Mouse (Mus musculus) liver, postnatal 0 days (tissue): ENCODE measurements around the gene Stk39. TPM values are rescaled to one million over a fixed set of nuclear protein-coding genes. Genes with fewer than 3 reads are reported as not detected.
A peak's percentile ranks its signal among the peaks of the same experiment; 100 is the strongest.

Experiments used
- ATAC-seq: fragments of 200-750 bp; cut with Nextera tagmentation; 2 replicates; pipeline ENCODE4 v1.8.0; 2017; ENCODE audit warnings: mild to moderate bottlenecking, moderate library complexity
- DNase-seq: peaks from one replicate; pipeline ENCODE4 v3.0.0-alpha.2; 2016
- H3K27ac ChIP-seq: fragments of 300-500 bp; sonication (generic); 2 replicates; pipeline ENCODE4 v1.5.1; 2014; ENCODE audit warnings: antibody characterized with exemption, moderate library complexity, mild to moderate bottlenecking, low read depth
- H3K27me3 ChIP-seq: fragments of 300-500 bp; sonication (generic); 2 replicates; pipeline ENCODE4 v1.6.1; 2014; ENCODE audit warnings: low read length, control low read depth, mixed read lengths; ENCODE audit not compliant: insufficient read depth
- H3K36me3 ChIP-seq: fragments of 300-500 bp; sonication (generic); replicated peaks from 2 replicates; pipeline ENCODE4 v1.6.1; 2014; ENCODE audit warnings: mild to moderate bottlenecking, control low read depth, low read length, moderate library complexity, mixed read lengths; ENCODE audit not compliant: insufficient read depth
- H3K4me1 ChIP-seq: fragments of 300-500 bp; sonication (generic); 2 replicates; pipeline ENCODE4 v1.6.1; 2014; ENCODE audit warnings: antibody characterized with exemption, mild to moderate bottlenecking, control low read depth; ENCODE audit not compliant: insufficient read depth
- H3K4me2 ChIP-seq: fragments of 300-500 bp; sonication (generic); 2 replicates; pipeline ENCODE4 v1.6.1; 2014; ENCODE audit warnings: low read depth, mild to moderate bottlenecking, low read length, moderate library complexity, mixed read lengths
- H3K4me3 ChIP-seq: fragments of 300-500 bp; sonication (generic); 2 replicates; pipeline ENCODE4 v1.5.1; 2014; ENCODE audit warnings: low read depth, low read length
- H3K9ac ChIP-seq: fragments of 300-500 bp; sonication (generic); replicated peaks from 2 replicates; pipeline ENCODE4 v1.6.1; 2014; ENCODE audit warnings: mild to moderate bottlenecking, moderate library complexity
- H3K9me3 ChIP-seq: fragments of 300-500 bp; sonication (generic); 2 replicates; pipeline ENCODE4 v1.6.1; 2016; ENCODE audit warnings: mild to moderate bottlenecking, control low read depth, low read length, mixed read lengths
- CTCF ChIP-seq: sonication (generic); IDR thresholded peaks from 2 replicates; pipeline ENCODE4 v1.5.1; 2016; ENCODE audit warnings: antibody characterized with exemption, low read depth
- EP300 ChIP-seq: IDR thresholded peaks from 2 replicates; pipeline ENCODE4 v1.6.1; 2016; ENCODE audit warnings: antibody characterized with exemption, low read depth, mild to moderate bottlenecking
- WGBS: fragments of 180-500 bp; shearing (Covaris S2); extraction: QIAGEN DNeasy Blood & Tissue Kit; methylation state at CpG from one replicate; pipeline ENCODE4 v1.1.7; 2014; ENCODE audit not compliant: insufficient replicate concordance; 5-methylcytosine and 5-hydroxymethylcytosine counted together
- polyA plus RNA-seq: library from polyadenylated mRNA; unstranded; fragments of >200 nt; fragmentation: Nextera tagmentation; extraction: Ambion mirVana; gene quantifications from 2 replicates; pipeline ENCODE4 v1.2.1, GENCODE M21; 2015

Stk39 gene
- polyA plus RNA-seq, 1 experiment from 2014 or later: 1.7 TPM

GRCm38 (mm10) chr2:68349593-68350383 is 122.3 kb downstream of the Stk39 start:
- Histone ChIP-seq H3K4me1 (no peaks in the 10 kb centered on the region), H3K4me2 (no peak overlapping the region), H3K36me3 (no peaks in the 10 kb centered on the region), H3K27me3 (no peaks in the 10 kb centered on the region; the same call in 1 of the 2 replicates), H3K9ac (no peak overlapping the region), H3K9me3 (no peaks in the 10 kb centered on the region), H3K27ac (no peak overlapping the region), H3K4me3 (no peak overlapping the region)
- whole genome bisulfite sequencing: 50% methylated on average over 24 of the region's 24 CpGs
- 0 out of 2 replicates have a peak, but pooled peaks have one; percentile 38 for ATAC-seq
- TF ChIP-seq CTCF (peak; percentile 83), EP300 (no peak)
- peak; percentile 77 for DNase-seq

DNA sequence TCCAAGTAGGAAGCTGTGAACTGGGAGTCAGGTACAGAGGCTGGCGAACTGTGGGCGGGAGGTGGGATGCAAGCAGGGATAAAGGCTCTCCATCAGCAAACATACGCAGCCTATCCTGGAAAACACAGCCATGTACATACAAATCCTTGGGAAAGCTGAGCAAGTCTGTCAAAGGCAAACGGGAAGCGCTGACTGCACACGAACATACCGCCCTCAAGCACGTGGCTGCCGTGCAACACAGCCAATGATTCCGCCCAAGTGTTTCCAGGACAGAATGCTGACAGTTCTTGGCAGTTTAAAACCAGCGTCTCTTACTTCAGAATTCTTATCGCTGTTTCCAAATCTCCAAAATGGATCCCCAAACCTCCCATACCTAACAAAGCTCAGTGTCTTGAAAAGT is 123.1 kb downstream of the Stk39 start:
- Histone ChIP-seq H3K4me1 (no peaks in the 10 kb centered on the region), H3K4me3 (no peak overlapping the region), H3K4me2 (no peak overlapping the region), H3K9me3 (no peaks in the 10 kb centered on the region), H3K36me3 (no peaks in the 10 kb centered on the region), H3K27me3 (no peaks in the 10 kb centered on the region; the same call in 1 of the 2 replicates), H3K9ac (no peak overlapping the region), H3K27ac (no peak overlapping the region)
- DNase-seq (no peak), ATAC-seq (no peak)
- TF ChIP-seq EP300 (no peak), CTCF (no peak)
- WGBS: 80% methylated on average over 12 of the region's 12 CpGs

DNA sequence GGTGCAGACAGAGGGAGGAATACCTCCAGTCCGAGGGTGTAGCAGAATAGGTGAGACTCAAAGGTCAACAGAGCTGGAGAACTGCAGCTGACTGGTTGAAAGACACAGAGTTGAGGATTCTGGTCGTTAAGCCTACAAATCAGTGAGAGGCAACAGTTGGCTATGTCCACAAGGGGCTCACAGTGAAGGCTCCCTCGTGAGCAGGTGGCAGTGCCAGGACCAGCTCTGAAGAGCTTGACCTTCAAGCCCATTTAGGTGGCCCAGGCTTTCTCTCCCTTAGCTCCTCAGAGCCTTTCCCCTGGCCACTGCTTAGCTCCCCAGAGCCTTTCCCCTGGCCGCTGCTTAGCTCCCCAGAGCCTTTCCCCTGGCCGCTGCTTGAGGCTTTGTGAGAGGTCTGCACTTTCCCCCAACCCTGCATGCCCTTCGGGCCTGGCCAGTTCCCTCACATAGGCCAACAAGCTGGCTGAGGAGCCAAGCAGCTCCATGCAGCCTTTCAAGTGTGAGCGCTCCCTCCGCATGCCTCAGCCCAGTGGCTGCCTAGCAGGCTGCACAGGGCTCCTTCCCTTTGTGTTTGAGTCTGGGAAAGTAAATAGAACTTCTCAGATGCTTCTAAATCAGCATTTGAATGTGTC is 125.3 kb downstream of the Stk39 start:
- no peaks in the 10 kb centered on the region for H3K36me3 ChIP-seq

DNA sequence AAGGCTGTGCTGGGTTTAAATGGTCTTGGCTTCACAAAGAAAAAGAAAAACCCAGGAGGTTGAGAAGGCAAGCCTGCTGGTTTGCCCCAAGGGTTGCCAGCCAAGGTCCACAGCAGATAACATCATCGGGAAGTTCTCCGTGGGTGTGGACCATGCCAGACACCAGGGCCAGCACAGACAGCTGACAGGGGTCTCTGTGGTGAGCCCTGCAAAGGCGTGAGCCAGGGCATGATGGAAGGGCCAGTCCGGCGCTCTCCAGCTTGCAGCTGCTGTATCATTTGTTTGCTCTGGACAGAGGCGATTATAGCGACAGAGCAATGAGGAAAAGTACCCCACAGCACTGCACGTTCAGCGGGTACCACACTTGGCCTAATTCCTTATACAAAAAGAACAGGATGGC is 126.8 kb downstream of the Stk39 start:
- ATAC-seq: no peak
- no peak overlapping the region for H3K4me2 ChIP-seq
- no peak overlapping the region for H3K4me3 ChIP-seq
- no peaks in the 10 kb centered on the region; the same call in 1 of the 2 replicates for H3K27me3 ChIP-seq
- H3K27ac ChIP-seq: no peak overlapping the region
- no peaks in the 10 kb centered on the region for H3K4me1 ChIP-seq
- no peaks in the 10 kb centered on the region for H3K9me3 ChIP-seq
- TF ChIP-seq CTCF: no peak
- no peak for TF ChIP-seq EP300
- 66% methylated on average over 9 of the region's 9 CpGs for WGBS
- no peak for DNase-seq
- no peak overlapping the region for H3K9ac ChIP-seq
- no peaks in the 10 kb centered on the region for H3K36me3 ChIP-seq

More for the DNA sequence above, 125.3 kb downstream of the Stk39 start:
- H3K4me3 ChIP-seq: no peak overlapping the region
- DNase-seq (no peak), ATAC-seq (no peak)
- no peaks in the 10 kb centered on the region for H3K9me3 ChIP-seq
- H3K4me1 ChIP-seq: no peaks in the 10 kb centered on the region
- no peak overlapping the region for H3K27ac ChIP-seq
- H3K27me3 ChIP-seq: no peaks in the 10 kb centered on the region; the same call in 1 of the 2 replicates
- WGBS: 67% methylated on average over 8 of the region's 8 CpGs
- no peak overlapping the region for H3K9ac ChIP-seq
- TF ChIP-seq CTCF: no peak
- no peak for TF ChIP-seq EP300
- no peak overlapping the region for H3K4me2 ChIP-seq

DNA sequence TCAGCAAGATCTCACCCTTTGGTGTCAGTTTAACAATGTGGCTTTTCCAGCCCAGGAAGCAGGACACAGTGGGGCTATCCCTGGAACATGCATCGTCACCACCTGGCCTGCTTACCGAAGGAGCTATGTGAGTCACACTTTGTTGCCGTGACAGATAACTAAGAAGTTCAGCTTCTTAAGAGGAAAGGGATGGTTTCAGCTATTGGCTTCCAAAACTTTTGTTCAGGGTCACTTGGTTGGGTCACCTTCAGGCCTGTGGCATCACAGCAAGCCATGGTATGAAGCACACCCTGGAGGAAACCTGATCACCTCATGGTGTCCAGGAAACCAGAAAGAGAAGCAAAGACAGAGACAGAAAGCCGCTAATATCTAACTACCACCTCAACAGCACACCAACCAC is 128.3 kb downstream of the Stk39 start:
- DNase-seq: no peak
- 85% methylated on average over 4 of the region's 4 CpGs for WGBS
- no peaks in the 10 kb centered on the region for H3K9me3 ChIP-seq

DNA sequence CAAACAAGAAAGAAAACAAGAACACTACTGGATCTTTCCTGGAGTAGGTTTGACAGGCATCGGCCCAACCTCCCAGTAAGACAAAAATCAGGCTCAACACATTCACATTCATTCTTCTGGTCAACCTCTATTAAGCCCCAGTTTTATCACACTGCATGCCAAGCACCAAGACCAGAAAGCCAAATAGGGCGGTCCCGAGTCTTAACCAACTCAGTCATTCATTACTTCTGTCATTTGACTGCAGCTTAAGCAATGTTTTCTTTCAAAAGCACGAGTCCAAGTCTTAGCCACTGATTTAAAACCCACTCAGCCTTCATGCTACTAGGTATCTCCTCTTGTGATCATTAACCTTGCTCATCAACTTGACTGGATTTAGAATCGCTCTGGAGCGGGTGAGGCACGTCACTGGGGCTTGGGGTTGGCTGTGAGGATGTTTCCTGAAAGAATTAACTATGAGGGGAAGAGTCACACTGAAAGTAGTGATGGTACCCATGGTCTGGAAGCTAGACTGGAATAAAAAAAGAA is 129.9 kb downstream of the Stk39 start:
- H3K4me2 ChIP-seq: no peak overlapping the region
- WGBS: 80% methylated on average over 7 of the region's 7 CpGs
- ATAC-seq (no peak), DNase-seq (no peak)
- no peaks in the 10 kb centered on the region for H3K36me3 ChIP-seq
- H3K4me1 ChIP-seq: no peaks in the 10 kb centered on the region
- no peak for TF ChIP-seq CTCF
- TF ChIP-seq EP300: no peak
- no peaks in the 10 kb centered on the region for H3K27me3 ChIP-seq
- no peak overlapping the region for H3K4me3 ChIP-seq
- H3K27ac ChIP-seq: no peak overlapping the region
- no peak overlapping the region for H3K9ac ChIP-seq
- no peaks in the 10 kb centered on the region for H3K9me3 ChIP-seq

More for the DNA sequence above, 128.3 kb downstream of the Stk39 start:
- H3K9ac ChIP-seq: no peak overlapping the region
- no peak overlapping the region for H3K4me3 ChIP-seq
- H3K27me3 ChIP-seq: no peaks in the 10 kb centered on the region
- TF ChIP-seq EP300 (no peak), CTCF (no peak)
- H3K4me2 ChIP-seq: no peak overlapping the region
- ATAC-seq: no peak
- no peaks in the 10 kb centered on the region for H3K36me3 ChIP-seq
- no peaks in the 10 kb centered on the region for H3K4me1 ChIP-seq
- no peak overlapping the region for H3K27ac ChIP-seq
